Mouse (Mus musculus) megakaryocyte, embryonic 14.5 days (primary cell): ENCODE measurements around the gene Cebpz.

Experiments
- FLI1 ChIP-seq: IDR thresholded peaks from 2 replicates; pipeline ENCODE4 v1.6.1; 2012; ENCODE audit warnings: low read length, inconsistent platforms, mixed read lengths
- GATA1 ChIP-seq: IDR thresholded peaks from 3 replicates; pipeline ENCODE4 v1.6.1; 2012; ENCODE audit warnings: mixed read lengths, low read length, inconsistent platforms, borderline replicate concordance

- TF ChIP-seq GATA1 (no peak), FLI1 (no peak)
Observed at GRCm38 (mm10) chr17:78891020-78891419, 45.8 kb downstream of the Cebpz start.
